Mouse (Mus musculus): Measurements from ENCODE around the gene Stambpl1. TPM values are rescaled to one million over a fixed set of nuclear protein-coding genes. Genes with fewer than 3 reads are reported as not detected.

Stambpl1 gene
- 14.0 and 17.4 TPM in 2 replicates for polyA plus RNA-seq (2012; rRNA removed)

- WGBS = under 1% methylated on average over 62 of the region's 62 CpGs
- DNase-seq (ENCODE audit: low read depth, low spot score) = no peak
Observed at GRCm38 (mm10) chr19:34192008-34192963, at the start of gene Stambpl1. Gene Stambpl1 (plus strand): TSS chr19:34192229.

- WGBS = 58% methylated on average over 4 of the region's 4 CpGs
- DNase-seq (ENCODE audit: low read depth, low spot score) = no peak
Observed at GRCm38 (mm10) chr19:34148421-34148820, 43.6 kb upstream of the Stambpl1 start.

- no peak for DNase-seq (ENCODE audit: low read depth, low spot score)
- WGBS = 34% methylated on average over 1 of the region's 1 CpGs
Observed at GRCm38 (mm10) chr19:34151909-34152308, 40.1 kb upstream of the Stambpl1 start.

- no peak for DNase-seq (ENCODE audit: low read depth, low spot score)
- WGBS = 66% methylated on average over 6 of the region's 6 CpGs
Observed at GRCm38 (mm10) chr19:34153263-34154144, 38.5 kb upstream of the Stambpl1 start.

GRCm38 (mm10) chr19:34162693-34163092, 29.3 kb upstream of the Stambpl1 start:
- DNase-seq (ENCODE audit: low read depth, low spot score) = no peak
- WGBS = 86% methylated on average over 5 of the region's 5 CpGs

GRCm38 (mm10) chr19:34165891-34166290, 26.1 kb upstream of the Stambpl1 start, which contains the start of gene Ankrd22:
Gene Ankrd22 (minus strand): TSS chr19:34166053.
- peak; percentile 77 for DNase-seq (ENCODE audit: low read depth, low spot score)
- 30% methylated on average over 5 of the region's 5 CpGs for WGBS

- 60% methylated on average over 4 of the region's 4 CpGs for WGBS
- DNase-seq (ENCODE audit: low read depth, low spot score) = no peak
Observed at GRCm38 (mm10) chr19:34166386-34166785, 25.6 kb upstream of the Stambpl1 start.

- 62% methylated on average over 7 of the region's 7 CpGs for WGBS
- no peak for DNase-seq (ENCODE audit: low read depth, low spot score)
Observed at GRCm38 (mm10) chr19:34167896-34168661, 23.9 kb upstream of the Stambpl1 start.

GRCm38 (mm10) chr19:34169121-34169520, 22.9 kb upstream of the Stambpl1 start:
- no peak for DNase-seq (ENCODE audit: low read depth, low spot score)

GRCm38 (mm10) chr19:34171167-34171566, 20.9 kb upstream of the Stambpl1 start:
- 64% methylated on average over 3 of the region's 3 CpGs for WGBS
- no peak for DNase-seq (ENCODE audit: low read depth, low spot score)

GRCm38 (mm10) chr19:34174004-34174403, 18.0 kb upstream of the Stambpl1 start:
- no peak for DNase-seq (ENCODE audit: low read depth, low spot score)
- 85% methylated on average over 3 of the region's 3 CpGs for WGBS

GRCm38 (mm10) chr19:34179136-34179535, 12.9 kb upstream of the Stambpl1 start:
- 87% methylated on average over 4 of the region's 4 CpGs for WGBS
- DNase-seq (ENCODE audit: low read depth, low spot score) = no peak

- DNase-seq (ENCODE audit: low read depth, low spot score) = no peak
- 73% methylated on average over 2 of the region's 2 CpGs for WGBS
Observed at GRCm38 (mm10) chr19:34180316-34180715, 11.7 kb upstream of the Stambpl1 start.

GRCm38 (mm10) chr19:34181234-34181633, 10.8 kb upstream of the Stambpl1 start:
- WGBS = 91% methylated on average over 3 of the region's 3 CpGs
- DNase-seq (ENCODE audit: low read depth, low spot score) = no peak

- DNase-seq (ENCODE audit: low read depth, low spot score) = no peak
- WGBS = 67% methylated on average over 5 of the region's 5 CpGs
Observed at GRCm38 (mm10) chr19:34182490-34182889, 9.5 kb upstream of the Stambpl1 start.

- DNase-seq (ENCODE audit: low read depth, low spot score) = no peak
- WGBS = 90% methylated on average over 4 of the region's 4 CpGs
Observed at GRCm38 (mm10) chr19:34186845-34187244, 5.2 kb upstream of the Stambpl1 start.

- DNase-seq (ENCODE audit: low read depth, low spot score) = no peak
- WGBS = 50% methylated on average over 10 of the region's 10 CpGs
Observed at GRCm38 (mm10) chr19:34191645-34192007, 403 bp upstream of the Stambpl1 start.

- WGBS = under 1% methylated on average over 9 of the region's 9 CpGs
- DNase-seq (ENCODE audit: low read depth, low spot score) = no peak
Observed at GRCm38 (mm10) chr19:34193149-34193548, 1.1 kb downstream of the Stambpl1 start.

GRCm38 (mm10) chr19:34193683-34194082, 1.7 kb downstream of the Stambpl1 start:
- 27% methylated on average over 9 of the region's 9 CpGs for WGBS
- DNase-seq (ENCODE audit: low read depth, low spot score) = no peak
